Mouse (Mus musculus) splenic B cell, adult 2 months (primary cell): ENCODE data around the gene Nrip1.

Experiments
- DNase-seq: peaks from one replicate; pipeline ENCODE4 v3.0.0-alpha.2; 2011; ENCODE audit warnings: low read depth, low spot score
- H3K27me3 ChIP-seq: 2 replicates; pipeline ENCODE4 v1.6.1; 2012; ENCODE audit warnings: mild to moderate bottlenecking, low read length, moderate library complexity, mixed read lengths; ENCODE audit not compliant: control insufficient read depth, poor library complexity, insufficient read depth, severe bottlenecking
- H3K36me3 ChIP-seq: 2 replicates; pipeline ENCODE4 v1.6.1; 2012; ENCODE audit warnings: mild to moderate bottlenecking, low read length, moderate library complexity, mixed read lengths; ENCODE audit not compliant: control insufficient read depth, poor library complexity, insufficient read depth, severe bottlenecking

Nrip1 gene

GRCm38 (mm10) chr16:76303436-76303835 is 70.2 kb downstream of the Nrip1 start:
- H3K36me3 ChIP-seq: no peaks in the 10 kb centered on the region
- DNase-seq: no peak
- H3K27me3 ChIP-seq: no peaks in the 10 kb centered on the region

DNA sequence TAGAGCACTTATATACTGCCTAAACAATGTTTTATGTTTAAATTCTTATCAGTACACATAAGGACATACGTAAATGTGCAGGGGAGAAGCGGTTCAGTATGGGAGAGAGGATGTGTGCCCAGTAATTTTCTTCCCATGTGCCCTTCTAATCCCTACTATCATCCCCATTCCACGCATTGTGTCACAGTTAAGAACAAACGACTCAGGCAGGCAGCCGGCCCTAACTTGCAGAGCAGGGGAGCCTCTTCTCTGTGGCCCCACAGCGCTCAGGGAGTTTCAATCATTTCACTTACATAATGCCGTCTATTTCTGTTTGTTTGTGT is 71.9 kb downstream of the Nrip1 start:
- H3K36me3 ChIP-seq: no peaks in the 10 kb centered on the region
- H3K27me3 ChIP-seq: no peaks in the 10 kb centered on the region
- DNase-seq: no peak

DNA sequence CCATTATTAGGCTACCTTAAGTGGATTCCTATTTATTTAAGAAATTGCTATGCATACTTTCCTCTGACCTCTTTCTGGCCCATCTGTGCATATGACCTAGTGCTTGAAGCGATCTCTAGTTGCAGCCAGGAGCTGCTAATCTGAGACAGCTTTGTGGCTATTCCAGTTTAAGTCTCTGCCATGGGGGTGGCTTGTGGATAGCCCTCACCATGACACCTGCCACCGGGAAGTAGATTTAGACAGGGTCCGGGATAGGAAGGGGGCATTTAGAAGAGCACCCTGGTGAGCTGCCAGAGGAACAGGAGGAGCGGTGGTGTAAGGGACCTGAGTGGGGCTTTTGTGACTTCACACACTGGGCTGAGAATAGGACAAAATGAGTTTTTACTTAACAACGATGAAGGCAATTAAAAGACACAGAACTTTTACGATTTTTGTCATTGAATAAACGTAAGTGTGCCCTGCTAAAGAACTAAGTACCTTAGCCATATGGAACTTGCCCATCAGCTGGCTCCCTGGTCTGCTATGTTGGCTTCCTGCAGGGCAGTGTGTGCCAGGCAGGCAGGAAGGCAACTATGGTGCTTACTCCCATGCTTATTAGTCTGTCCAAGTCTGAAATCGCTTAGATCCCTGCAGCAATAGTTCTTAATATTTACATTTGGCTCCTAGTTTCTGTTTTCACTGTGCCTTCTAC is 72.4 kb downstream of the Nrip1 start:
- Histone ChIP-seq H3K27me3 (no peaks in the 10 kb centered on the region), H3K36me3 (no peaks in the 10 kb centered on the region)
- no peak for DNase-seq

GRCm38 (mm10) chr16:76300452-76300851 is 73.2 kb downstream of the Nrip1 start:
- no peaks in the 10 kb centered on the region for H3K27me3 ChIP-seq
- DNase-seq: no peak
- no peaks in the 10 kb centered on the region for H3K36me3 ChIP-seq

GRCm38 (mm10) chr16:76299511-76299910 is 74.1 kb downstream of the Nrip1 start:
- Histone ChIP-seq H3K27me3 (no peaks in the 10 kb centered on the region), H3K36me3 (no peaks in the 10 kb centered on the region)
- no peak for DNase-seq

GRCm38 (mm10) chr16:76295322-76295721 is 78.3 kb downstream of the Nrip1 start:
- DNase-seq: no peak
- H3K27me3 ChIP-seq: no peaks in the 10 kb centered on the region
- no peaks in the 10 kb centered on the region for H3K36me3 ChIP-seq

DNA sequence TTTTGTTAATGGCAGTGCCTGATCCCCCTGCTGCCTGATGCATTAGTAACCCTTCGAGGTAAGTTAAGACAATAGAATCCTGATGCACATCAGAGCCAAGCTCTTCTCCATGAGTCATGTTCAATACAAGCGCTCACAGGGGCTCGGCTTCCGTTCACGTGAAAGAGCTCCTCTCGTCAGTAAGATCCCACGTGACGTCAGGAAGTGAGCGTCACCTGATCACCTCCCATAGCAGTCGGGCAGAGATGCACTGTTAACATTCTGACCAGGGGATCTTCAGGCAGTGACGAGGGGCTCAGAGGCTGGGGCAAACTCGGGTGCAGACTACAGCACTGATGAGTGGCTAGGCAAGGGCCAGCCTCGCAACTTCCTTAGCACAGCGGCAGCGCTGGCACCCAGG is 79.1 kb downstream of the Nrip1 start:
- no peaks in the 10 kb centered on the region for H3K27me3 ChIP-seq
- H3K36me3 ChIP-seq: no peaks in the 10 kb centered on the region
- DNase-seq: no peak

DNA sequence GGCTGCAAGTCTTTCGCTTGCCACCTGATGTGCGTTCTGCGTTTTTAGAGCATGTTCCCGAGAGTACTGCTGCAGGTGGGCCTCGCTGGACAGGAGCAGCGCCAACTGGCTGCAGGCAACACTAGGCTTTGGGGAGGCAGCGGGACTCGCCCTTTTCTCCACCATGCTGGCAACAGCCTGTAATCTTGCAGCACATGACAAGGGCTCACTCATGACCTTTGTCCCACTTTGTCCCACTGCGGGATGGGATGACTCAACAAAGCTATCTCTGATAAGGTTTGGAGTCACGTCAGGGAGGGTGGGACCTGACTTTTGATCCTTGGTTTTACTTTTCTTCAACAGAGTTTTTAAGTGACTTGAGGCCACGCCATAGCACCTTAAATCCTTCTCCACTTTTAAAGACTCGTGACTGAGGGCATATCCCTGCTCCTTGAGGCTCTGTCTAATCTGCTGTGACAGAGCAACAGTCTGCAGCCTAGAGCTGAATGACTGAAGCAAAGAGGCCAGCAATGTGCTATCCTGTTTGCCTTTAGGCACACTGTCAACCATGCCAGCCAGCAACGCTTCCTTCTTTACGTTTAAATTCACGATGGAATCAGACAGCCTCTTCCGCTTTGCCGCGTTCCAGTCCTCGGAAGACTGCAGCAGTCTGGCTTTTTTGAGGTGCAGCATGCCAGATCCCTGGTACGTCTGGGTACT is 79.7 kb downstream of the Nrip1 start:
- no peak for DNase-seq
- Histone ChIP-seq H3K27me3 (no peaks in the 10 kb centered on the region), H3K36me3 (no peaks in the 10 kb centered on the region)

GRCm38 (mm10) chr16:76293176-76293575 is 80.5 kb downstream of the Nrip1 start:
- Histone ChIP-seq H3K27me3 (no peaks in the 10 kb centered on the region), H3K36me3 (no peaks in the 10 kb centered on the region)
- DNase-seq: no peak

DNA sequence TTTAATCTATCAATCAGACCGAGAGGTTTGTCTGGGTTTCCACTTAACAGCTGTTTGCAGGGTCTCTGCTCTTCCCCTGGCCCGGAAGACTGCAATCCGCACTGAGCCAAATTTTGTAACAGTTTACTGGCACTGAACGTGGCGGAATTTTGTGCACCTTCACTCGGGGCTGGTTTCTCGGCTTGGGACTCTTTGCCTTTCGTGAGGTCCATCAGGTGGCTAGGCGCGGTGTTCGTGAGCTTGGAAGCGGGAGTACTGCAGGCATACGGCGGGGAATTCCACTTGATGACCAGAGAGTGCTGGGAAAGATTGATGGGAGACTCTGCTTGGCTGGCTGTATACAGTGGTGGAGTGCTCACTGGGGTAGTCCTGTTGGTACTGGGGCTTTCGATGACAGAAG is 81.0 kb downstream of the Nrip1 start:
- H3K27me3 ChIP-seq: no peaks in the 10 kb centered on the region
- DNase-seq: no peak
- no peaks in the 10 kb centered on the region for H3K36me3 ChIP-seq

GRCm38 (mm10) chr16:76291366-76291765 is 82.3 kb downstream of the Nrip1 start:
- H3K36me3 ChIP-seq: no peaks in the 10 kb centered on the region
- no peaks in the 10 kb centered on the region; the same call in 1 of the 2 replicates for H3K27me3 ChIP-seq
- no peak for DNase-seq

DNA sequence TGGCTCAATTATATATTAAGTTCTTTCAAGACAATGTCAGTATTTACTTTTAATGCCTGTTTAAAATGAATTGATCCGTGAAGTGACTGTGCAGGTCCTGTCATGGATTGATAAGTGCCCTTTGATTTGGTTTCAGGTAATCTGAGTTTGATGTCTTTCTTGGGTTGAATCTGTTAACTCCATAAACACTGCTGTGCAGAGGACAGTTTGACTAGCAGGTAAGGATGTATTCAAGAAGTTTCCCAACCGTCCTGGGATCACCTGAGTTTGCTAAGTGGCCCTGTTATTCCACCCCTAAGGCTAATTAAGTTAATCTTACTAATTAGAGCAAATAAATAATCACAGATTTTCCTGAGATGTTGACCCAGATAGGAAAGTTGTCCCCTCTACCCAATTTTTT is 84.1 kb downstream of the Nrip1 start:
- no peak for DNase-seq
- Histone ChIP-seq H3K27me3 (no peaks in the 10 kb centered on the region; the same call in 1 of the 2 replicates), H3K36me3 (no peaks in the 10 kb centered on the region)

GRCm38 (mm10) chr16:76283796-76284195 is 89.8 kb downstream of the Nrip1 start:
- no peaks in the 10 kb centered on the region; the same call in 1 of the 2 replicates for H3K27me3 ChIP-seq
- no peaks in the 10 kb centered on the region for H3K36me3 ChIP-seq
- no peak for DNase-seq

- H3K36me3 ChIP-seq: no peaks in the 10 kb centered on the region
- DNase-seq: no peak
- no peaks in the 10 kb centered on the region; the same call in 1 of the 2 replicates for H3K27me3 ChIP-seq
These were observed 91.8 kb downstream of the Nrip1 start for GRCm38 (mm10) chr16:76281850-76282249.

DNA sequence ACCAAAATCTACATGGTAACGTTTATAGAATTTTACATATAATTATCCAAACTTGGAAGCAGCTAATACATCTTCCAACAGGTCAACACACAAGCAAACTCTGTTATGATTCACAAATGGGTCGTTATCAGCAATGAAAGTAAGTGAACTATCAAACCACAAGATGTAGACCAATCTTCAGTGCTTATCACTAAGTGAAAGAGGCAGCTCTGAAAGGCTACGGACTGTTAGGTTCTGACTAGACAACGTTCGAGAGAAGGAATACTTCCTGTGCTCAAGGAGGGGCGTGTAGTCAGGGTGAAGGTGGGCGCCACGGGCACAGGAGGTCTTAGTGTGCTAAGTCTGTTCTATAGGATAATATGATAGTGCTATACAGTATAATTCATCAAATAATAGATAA is 93.3 kb downstream of the Nrip1 start:
- no peaks in the 10 kb centered on the region for H3K36me3 ChIP-seq
- H3K27me3 ChIP-seq: no peaks in the 10 kb centered on the region
- no peak for DNase-seq

DNA sequence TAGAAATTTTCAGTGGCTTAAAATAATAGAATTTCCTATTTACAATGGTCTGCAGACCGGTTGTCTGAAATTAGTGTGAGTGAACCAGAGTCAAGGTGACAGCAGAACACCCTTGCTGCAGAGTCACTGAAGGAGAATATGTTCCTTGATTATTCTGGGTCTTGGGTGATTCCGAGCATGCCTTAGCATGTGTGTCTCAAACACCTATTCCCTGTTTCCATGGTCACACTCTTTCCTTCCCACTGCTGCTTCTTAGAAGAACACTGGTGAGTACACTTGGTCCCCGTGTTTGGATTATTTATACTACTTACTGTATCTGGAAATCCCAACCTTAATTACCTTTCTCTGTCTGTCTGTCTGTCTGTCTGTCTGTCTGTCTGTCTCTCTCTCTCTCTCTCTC is 97.4 kb downstream of the Nrip1 start:
- no peaks in the 10 kb centered on the region for H3K27me3 ChIP-seq
- no peaks in the 10 kb centered on the region for H3K36me3 ChIP-seq
- DNase-seq: no peak
